In genomic region chr13:62627071-62627470, GRCm38 (mm10) we compare ENCODE assay signal across 8 mouse cellular contexts. TPM values are rescaled to one million over a fixed set of nuclear protein-coding genes. Genes with fewer than 3 reads are reported as not detected.
DNase-seq lines count a peak whose midpoint lies in the region; ATAC-seq and TF ChIP-seq lines count a peak whose summit lies in the region.
"Not testable (repeated sequence)": the region's sequence is repeated elsewhere in the genome, so short reads cannot be mapped to it uniquely, and the experiment has no call there.

No protein-coding gene starts in this region.

- in situ Hi-C loops in Patski (cut with MboI; ENCODE audit: low pct_unique_long_range_greater_than_20kb), result loop anchor here (10.0 kb wide), 1 partner anchor 238 kb away; no protein-coding TSS in a partner anchor

- CTCF ChIA-PET in Patski (lab: Charles Lee), result interaction anchor here (1.0 to 4.1 kb wide), 3 partner anchors 191 to 229 kb away, joined by 3 to 18 read pairs (median 5); no protein-coding TSS in a partner anchor

- DNase-seq in 3T3-L1 (ENCODE audit: low read depth, low spot score), result peak; percentile 73
- not testable (repeated sequence) for DNase-seq in Patski (ENCODE audit: low read depth, low spot score)
- peak; percentile 5 for DNase-seq in cerebellum, adult 9-10 months
- DNase-seq in gastrocnemius, adult 18-20 months (ENCODE audit: low spot score), result peak; percentile 10
- peak; percentile 39 for DNase-seq in limb, embryonic 10.5 days (ENCODE audit: low spot score)
- peak; percentile 64 for DNase-seq in mesoderm, embryonic 11.5 days (ENCODE audit: low read depth, low spot score)
- peak; percentile 1 for DNase-seq in spleen, adult 12 weeks (ENCODE audit: low spot score)

- H3K27me3 ChIP-seq in Patski; intestine, postnatal 0 days (replicated peaks; ENCODE audit: control insufficient read depth, insufficient read depth, low read length); limb, embryonic 10.5 days (ENCODE audit: low read depth, poor library complexity, severe bottlenecking): not testable (repeated sequence)

- H3K9ac ChIP-seq in intestine, postnatal 0 days (ENCODE audit: low read depth, low read length), result not testable (repeated sequence)

- 43% methylated on average over 1 of the region's 1 CpGs for WGBS in intestine, postnatal 0 days
- 46% methylated on average over 1 of the region's 1 CpGs for WGBS in limb, embryonic 10.5 days

- H3K9me3 ChIP-seq in intestine, postnatal 0 days (ENCODE audit: control insufficient read depth); limb, embryonic 10.5 days (replicated peaks): not testable (repeated sequence)

- not testable (repeated sequence) for H3K27ac ChIP-seq in intestine, postnatal 0 days (ENCODE audit: low read depth, low read length); limb, embryonic 10.5 days

- TF ChIP-seq CTCF in Patski (IDR thresholded peaks at IDR 0.05), result peak; percentile 53
- TF ChIP-seq CTCF in intestine, postnatal 0 days (IDR thresholded peaks at IDR 0.05; ENCODE audit: low read depth), result peak; percentile 73

- H3K4me3 ChIP-seq in intestine, postnatal 0 days (ENCODE audit: low read depth, low read length); limb, embryonic 10.5 days: not testable (repeated sequence)

- not testable (repeated sequence) for H3K4me1 ChIP-seq in intestine, postnatal 0 days (replicated peaks; ENCODE audit: control insufficient read depth, insufficient read depth, low read length); limb, embryonic 10.5 days

- H3K36me3 ChIP-seq in intestine, postnatal 0 days (ENCODE audit: control insufficient read depth, insufficient read depth); limb, embryonic 10.5 days: not testable (repeated sequence)

- ATAC-seq in Patski; intestine, postnatal 0 days: not testable (repeated sequence)

- POLR2A ChIA-PET in Patski (lab: Charles Lee), result not testable (repeated sequence)

- H3K4me2 ChIP-seq in intestine, postnatal 0 days (replicated peaks; ENCODE audit: low read depth), result not testable (repeated sequence)

RNA-seq across cellular contexts. Expression of gene 6720489N17Rik, which starts 3.1 kb away (rescaled TPM):
- 0.28 TPM for polyA plus RNA-seq in Patski (2021)
- 1 to 10 TPM in 1 of 2 experiments, under 1 TPM in 1; 0.64 to 1.8 TPM for total RNA-seq in gastrocnemius, adult 18-20 months (2021)
- 1.7 and 2.8 TPM in 2 replicates for polyA plus RNA-seq in intestine, postnatal 0 days (2015; fragmentation: Nextera tagmentation; extraction: Ambion mirVana)
- polyA plus RNA-seq in limb, embryonic 10.5 days (2016; fragmentation: Nextera tagmentation; extraction: Ambion mirVana), result 12.6 and 18.5 TPM in 2 replicates

RNA-seq across cellular contexts. Expression of gene Zfp934, which starts 56.1 kb away (rescaled TPM):
- 4.9 TPM for polyA plus RNA-seq in Patski (2021)
- total RNA-seq in gastrocnemius, adult 18-20 months (2021), result 1 to 10 TPM; 2.4 to 3.8 TPM
- 6.2 and 6.4 TPM in 2 replicates for polyA plus RNA-seq in intestine, postnatal 0 days (2015; fragmentation: Nextera tagmentation; extraction: Ambion mirVana)
- 20.2 and 27.1 TPM in 2 replicates for polyA plus RNA-seq in limb, embryonic 10.5 days (2016; fragmentation: Nextera tagmentation; extraction: Ambion mirVana)
